Mouse (Mus musculus) liver, embryonic 14.5 days (tissue): Measurements from ENCODE around the gene Srsf11.

Source experiments
- CTCF ChIP-seq: IDR thresholded peaks from 2 replicates; pipeline ENCODE4 v1.5.1; 2016; ENCODE audit warnings: antibody characterized with exemption, low read depth, control low read depth
- EP300 ChIP-seq: IDR thresholded peaks from 2 replicates; pipeline ENCODE4 v1.6.1; 2016; ENCODE audit warnings: antibody characterized with exemption, low read depth

DNA sequence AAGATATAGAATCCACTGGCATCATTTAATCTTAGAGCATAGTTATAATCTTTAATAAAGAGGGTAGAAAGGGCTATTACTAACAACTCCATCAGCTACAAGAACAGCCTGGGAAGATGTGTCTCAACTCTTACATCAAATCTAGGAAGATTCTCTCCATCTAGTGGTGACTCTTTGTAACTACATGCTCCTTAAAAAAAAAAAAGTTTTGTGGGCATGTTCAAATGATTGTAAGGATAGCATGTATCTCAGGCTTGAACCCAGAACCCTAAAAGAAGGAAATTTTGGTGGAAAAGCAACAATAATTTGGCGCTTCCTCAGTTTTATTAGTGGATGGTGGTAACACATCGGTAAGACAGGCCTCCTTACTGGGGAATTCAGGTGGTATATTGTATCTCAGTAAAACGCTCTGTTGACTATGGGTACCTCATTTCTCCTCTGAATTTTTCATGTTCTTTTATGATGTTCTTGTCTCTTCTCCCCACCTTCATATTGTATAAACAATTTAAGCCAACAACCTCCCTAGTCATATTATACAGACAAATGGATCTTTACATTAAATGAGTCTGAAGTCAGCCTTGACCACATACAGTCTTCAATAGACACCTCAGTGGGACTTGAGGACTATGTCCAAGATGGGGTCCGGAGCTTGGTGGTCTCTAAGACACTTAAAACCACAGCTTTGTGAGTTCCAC, 40.4 kb upstream of the Srsf11 start:
- TF ChIP-seq CTCF (peak; percentile 56; the same call in 1 of the 2 replicates), EP300 (no peak)
